Mouse (Mus musculus) heart, postnatal 36 days (tissue): ENCODE measurements around the gene Xlr3a. TPM values are rescaled to one million over a fixed set of nuclear protein-coding genes. Genes with fewer than 3 reads are reported as not detected.
"Not testable (repeated sequence)": the region's sequence is repeated elsewhere in the genome, so short reads cannot be mapped to it uniquely, and the experiment has no call there.

Experiments used
- DNase-seq, 2 experiments: peaks; one replicate each; pipeline ENCODE4 v3.0.0; 2021 to 2022
- intact Hi-C: fragments of 180-260 bp; cut with DNase I; formaldehyde crosslinking; loops from one replicate; pipeline ENCODE4 v1.15.1; 2025
- total RNA-seq, 2 experiments: library from RNA; stranded (reverse); gene quantifications; 2 replicates each; pipeline ENCODE4 v1.2.3; 2021

Xlr3a gene
- total RNA-seq: under 1 TPM; 0.19 to 0.76 TPM

- DNase-seq, intact Hi-C loops: not testable (repeated sequence)
These were observed at the start of gene Xlr3a for GRCm38 (mm10) chrX:73096941-73097508. TSS of gene Xlr3a (minus strand) at chrX:73097095.

GRCm38 (mm10) chrX:73143218-73143618, 46.3 kb upstream of the Xlr3a start:
- intact Hi-C loops: not testable (repeated sequence)

GRCm38 (mm10) chrX:73122859-73123829, 26.2 kb upstream of the Xlr3a start:
- intact Hi-C loops, DNase-seq: not testable (repeated sequence)

More at GRCm38 (mm10) chrX:73143218-73143618, 46.3 kb upstream of the Xlr3a start:
- not testable (repeated sequence) for DNase-seq

- DNase-seq, intact Hi-C loops: not testable (repeated sequence)
These were observed 19.9 kb upstream of the Xlr3a start, which contains the start of gene Gm14685 for GRCm38 (mm10) chrX:73116747-73117146. TSS of gene Gm14685 (plus strand) at chrX:73117047.

- intact Hi-C loops: not testable (repeated sequence)
These were observed 14.4 kb downstream of the Xlr3a start, which contains the start of gene Xlr4a for GRCm38 (mm10) chrX:73082267-73083055. TSS of gene Xlr4a (minus strand) at chrX:73082478.

GRCm38 (mm10) chrX:73066765-73067312, 30.1 kb downstream of the Xlr3a start:
- intact Hi-C loops: not testable (repeated sequence)

More at GRCm38 (mm10) chrX:73082267-73083055, 14.4 kb downstream of the Xlr3a start, which contains the start of gene Xlr4a:
- DNase-seq: not testable (repeated sequence)

GRCm38 (mm10) chrX:73064415-73064793, 32.5 kb downstream of the Xlr3a start, which contains the start of gene Pnma3:
TSS of gene Pnma3 (plus strand) at chrX:73064787.
- no peak for DNase-seq
- intact Hi-C loops: no loop called here

More at GRCm38 (mm10) chrX:73066765-73067312, 30.1 kb downstream of the Xlr3a start:
- not testable (repeated sequence) for DNase-seq

GRCm38 (mm10) chrX:73063512-73064414, 33.1 kb downstream of the Xlr3a start:
- no peak for DNase-seq
- intact Hi-C loops: no loop called here

- intact Hi-C loops: no loop called here
- DNase-seq: no peak
These were observed 34.6 kb downstream of the Xlr3a start for GRCm38 (mm10) chrX:73062323-73062722.

GRCm38 (mm10) chrX:73061528-73061927, 35.4 kb downstream of the Xlr3a start:
- DNase-seq: no peak
- intact Hi-C loops: no loop called here

- intact Hi-C loops: loop anchor here (2.0 to 5.0 kb wide), 3 partner anchors 438 to 1358 kb away; no protein-coding TSS in a partner anchor
- peak; percentile 91 to 93 for DNase-seq
These were observed 42.9 kb downstream of the Xlr3a start for GRCm38 (mm10) chrX:73053860-73054563.

GRCm38 (mm10) chrX:73039666-73040065, 57.2 kb downstream of the Xlr3a start:
- no peak for DNase-seq
- intact Hi-C loops: no loop called here

- DNase-seq: no peak
- intact Hi-C loops: no loop called here
These were observed 58.1 kb downstream of the Xlr3a start for GRCm38 (mm10) chrX:73038831-73039230.

GRCm38 (mm10) chrX:73037003-73037402, 59.9 kb downstream of the Xlr3a start, which contains the start of gene Pnma5:
TSS of gene Pnma5 (minus strand) at chrX:73037103.
- DNase-seq: no peak
- intact Hi-C loops: no loop called here
